Mouse (Mus musculus) midbrain, embryonic 16.5 days (tissue): ENCODE results near the gene Tut7. TPM values are rescaled to one million over a fixed set of nuclear protein-coding genes. Genes with fewer than 3 reads are reported as not detected.
A peak's percentile ranks its signal among the peaks of the same experiment; 100 is the strongest.
"Not testable (repeated sequence)": the region's sequence is repeated elsewhere in the genome, so short reads cannot be mapped to it uniquely, and the experiment has no call there.

Experiments used
- ATAC-seq: fragments of 200-750 bp; cut with Nextera tagmentation; 2 replicates; pipeline ENCODE4 v1.8.0; 2017; ENCODE audit warnings: moderate TSS enrichment
- H3K27ac ChIP-seq: fragments of 300-500 bp; sonication (generic); 2 replicates; pipeline ENCODE4 v1.5.1; 2014; ENCODE audit warnings: mild to moderate bottlenecking, low read length, mixed read lengths
- H3K27me3 ChIP-seq: fragments of 300-500 bp; sonication (generic); 2 replicates; pipeline ENCODE4 v1.6.1; 2014; ENCODE audit warnings: low read depth, low read length, mixed read lengths; ENCODE audit not compliant: control insufficient read depth, insufficient read depth
- H3K36me3 ChIP-seq: fragments of 300-500 bp; sonication (generic); 2 replicates; pipeline ENCODE4 v1.6.1; 2014; ENCODE audit warnings: mild to moderate bottlenecking, low read length, moderate library complexity, mixed read lengths; ENCODE audit not compliant: control insufficient read depth, insufficient read depth
- H3K4me1 ChIP-seq: fragments of 300-500 bp; sonication (generic); 2 replicates; pipeline ENCODE4 v1.6.1; 2014; ENCODE audit warnings: mild to moderate bottlenecking, low read length, mixed read lengths; ENCODE audit not compliant: control insufficient read depth, insufficient read depth
- H3K4me2 ChIP-seq: fragments of 300-500 bp; sonication (generic); 2 replicates; pipeline ENCODE4 v1.6.1; 2014; ENCODE audit warnings: mild to moderate bottlenecking, low read length, mixed read lengths
- H3K4me3 ChIP-seq: fragments of 300-500 bp; sonication (generic); 2 replicates; pipeline ENCODE4 v1.5.1; 2014; ENCODE audit warnings: low read depth, mild to moderate bottlenecking, low read length, moderate library complexity, mixed read lengths
- H3K9ac ChIP-seq: fragments of 300-500 bp; sonication (generic); 2 replicates; pipeline ENCODE4 v1.6.1; 2014; ENCODE audit warnings: low read depth, low read length, mixed read lengths
- H3K9me3 ChIP-seq: fragments of 300-500 bp; sonication (generic); replicated peaks from 2 replicates; pipeline ENCODE4 v1.6.1; 2014; ENCODE audit warnings: mild to moderate bottlenecking, low read length, mixed read lengths; ENCODE audit not compliant: control insufficient read depth, poor library complexity, severe bottlenecking
- WGBS: fragments of 180-500 bp; shearing (Covaris S2); extraction: QIAGEN DNeasy Blood & Tissue Kit; methylation state at CpG from one replicate; pipeline ENCODE4 v1.1.7; 2014; 5-methylcytosine and 5-hydroxymethylcytosine counted together
- polyA plus RNA-seq: library from polyadenylated mRNA; unstranded; fragments of >200 nt; fragmentation: Nextera tagmentation; extraction: Ambion mirVana; gene quantifications from 2 replicates; pipeline ENCODE4 v1.2.1, GENCODE M21; 2015

Gene Tut7
- polyA plus RNA-seq, 1 experiment from 2014 or later, result 45.0 TPM

GRCm38 (mm10) chr13:59734347-59734746 is 88.6 kb downstream of the Tut7 start:
- H3K9ac ChIP-seq, H3K27ac ChIP-seq, H3K27me3 ChIP-seq, H3K4me1 ChIP-seq, ATAC-seq, H3K9me3 ChIP-seq, H3K4me2 ChIP-seq, H3K36me3 ChIP-seq, H3K4me3 ChIP-seq: not testable (repeated sequence)
- WGBS, result 25% methylated on average over 6 of the region's 6 CpGs

DNA sequence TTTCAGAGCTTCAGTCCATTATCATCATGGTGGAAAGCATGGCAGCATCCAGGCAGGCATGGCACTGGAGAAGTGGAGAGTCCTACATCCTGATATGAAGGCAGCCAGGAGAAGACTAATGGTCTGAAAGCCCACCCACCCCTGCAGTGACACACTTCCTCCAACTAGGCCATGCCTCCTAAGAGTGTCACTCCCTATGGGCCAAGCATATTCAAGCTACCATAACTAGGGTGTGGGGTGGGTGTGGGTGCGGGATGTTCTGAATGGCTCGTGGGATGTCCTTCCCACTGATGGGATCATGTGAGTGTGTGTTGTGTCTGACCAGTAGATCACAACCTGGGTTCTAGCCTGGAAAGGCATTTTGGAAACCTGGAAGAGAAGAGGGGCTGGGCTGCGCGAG is 89.0 kb downstream of the Tut7 start:
- no peak for ATAC-seq
- 89% methylated on average over 2 of the region's 4 CpGs for WGBS
- H3K4me1 ChIP-seq, result no peaks in the 10 kb centered on the region
- no peaks in the 10 kb centered on the region for H3K36me3 ChIP-seq
- no peak overlapping the region for H3K4me2 ChIP-seq
- no peak overlapping the region for H3K9ac ChIP-seq
- H3K27me3 ChIP-seq, result no peaks in the 10 kb centered on the region
- no peak overlapping the region for H3K27ac ChIP-seq
- no peak overlapping the region for H3K4me3 ChIP-seq
- H3K9me3 ChIP-seq, result no peaks in the 10 kb centered on the region

DNA sequence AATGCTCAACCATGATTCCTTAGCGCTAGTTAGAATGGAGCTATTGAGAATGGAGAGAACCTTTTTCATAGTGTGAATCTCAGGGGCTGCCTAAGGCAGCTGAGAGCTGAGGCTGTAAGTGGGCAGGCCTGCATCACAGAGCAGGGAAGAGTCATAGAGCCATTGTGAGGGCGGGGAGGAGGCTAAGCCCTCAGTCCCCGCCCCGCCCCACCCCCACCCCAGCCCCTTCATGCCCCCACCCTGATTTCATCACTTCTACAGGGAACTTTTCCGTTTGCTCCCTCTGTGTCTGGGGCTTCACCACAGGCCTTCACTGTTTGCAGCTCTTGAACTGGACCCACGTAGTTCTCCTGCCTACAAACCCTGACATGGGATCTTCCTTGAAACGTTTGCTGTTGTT is 91.3 kb downstream of the Tut7 start, which contains the start of gene Spata31d1d:
Gene Spata31d1d (minus strand): TSS at position 101 of the 400 bp plus-strand sequence.
- no peaks in the 10 kb centered on the region for H3K9me3 ChIP-seq
- WGBS, result 35% methylated on average over 7 of the region's 7 CpGs
- no peaks in the 10 kb centered on the region for H3K4me1 ChIP-seq
- H3K4me2 ChIP-seq, result no peak within 1 kb of the TSS
- no peak for ATAC-seq
- H3K4me3 ChIP-seq, result no peak within 1 kb of the TSS
- H3K27ac ChIP-seq, result no peak within 1 kb of the TSS
- no peak within 1 kb of the TSS for H3K9ac ChIP-seq
- no peaks in the 10 kb centered on the region; the same call in 1 of the 2 replicates for H3K27me3 ChIP-seq
- H3K36me3 ChIP-seq, result no peaks in the 10 kb centered on the region

- Histone ChIP-seq H3K36me3 (no peaks in the 10 kb centered on the region), H3K4me1 (0 out of 2 replicates have a peak, but pooled peaks cover 5% of the 10 kb centered on the region), H3K9ac (no peak overlapping the region), H3K27me3 (no peaks in the 10 kb centered on the region; the same call in 1 of the 2 replicates), H3K27ac (no peak overlapping the region), H3K4me2 (no peak overlapping the region), H3K9me3 (no peaks in the 10 kb centered on the region), H3K4me3 (no peak overlapping the region)
- ATAC-seq, result peak; percentile 82
- WGBS, result 30% methylated on average over 7 of the region's 7 CpGs
Measured at GRCm38 (mm10) chr13:59728378-59729093, 94.4 kb downstream of the Tut7 start.

DNA sequence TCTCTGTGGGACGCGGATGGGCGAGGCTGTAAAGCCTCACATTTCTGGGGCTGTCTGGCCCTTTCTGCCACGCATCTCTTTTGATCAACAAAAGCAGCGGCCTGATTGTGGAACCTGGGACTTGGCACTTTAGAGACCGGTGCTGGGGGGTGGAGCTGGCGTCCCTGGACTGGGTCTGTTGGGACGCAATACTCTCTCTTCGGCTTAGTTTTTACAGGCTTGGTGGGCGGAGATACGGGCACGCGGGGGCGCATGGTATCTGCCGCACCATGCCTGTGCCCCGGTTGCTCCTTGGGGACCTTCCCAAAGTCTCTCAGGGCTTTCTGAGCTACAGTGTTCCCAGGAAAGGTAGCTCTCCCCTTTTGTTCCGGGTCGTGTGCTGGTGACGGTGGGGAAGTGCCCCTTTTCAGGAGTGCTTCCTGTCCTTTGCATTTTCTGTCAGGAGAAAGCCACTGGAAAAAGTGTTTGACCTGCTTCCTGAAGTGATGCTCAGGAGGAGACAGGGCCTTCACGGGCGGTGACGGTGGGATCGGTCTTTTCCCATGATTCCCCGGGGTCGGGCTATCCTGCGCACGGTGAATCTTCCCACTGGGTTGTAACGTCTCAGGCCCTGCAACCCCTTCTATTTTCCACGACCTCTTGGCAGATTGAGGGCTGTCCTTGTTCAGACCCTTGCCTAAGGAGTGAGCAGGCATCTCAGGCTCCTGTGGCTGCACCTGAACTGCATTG is 96.6 kb downstream of the Tut7 start:
- H3K36me3 ChIP-seq, result no peaks in the 10 kb centered on the region
- 0 out of 2 replicates have a peak, but pooled peaks cover 5% of the 10 kb centered on the region for H3K4me1 ChIP-seq
- no peaks in the 10 kb centered on the region for H3K9me3 ChIP-seq
- H3K27me3 ChIP-seq, result no peaks in the 10 kb centered on the region; the same call in 1 of the 2 replicates
- no peak overlapping the region for H3K4me3 ChIP-seq
- no peak overlapping the region for H3K9ac ChIP-seq
- 36% methylated on average over 29 of the region's 29 CpGs for WGBS
- peak overlapping the region; percentile 49 for H3K4me2 ChIP-seq
- no peak for ATAC-seq
- H3K27ac ChIP-seq, result no peak overlapping the region

GRCm38 (mm10) chr13:59722089-59722488 is 100.9 kb downstream of the Tut7 start:
- not testable (repeated sequence) for H3K4me3 ChIP-seq, H3K9me3 ChIP-seq, H3K4me2 ChIP-seq, H3K9ac ChIP-seq, H3K27ac ChIP-seq, ATAC-seq, H3K36me3 ChIP-seq, H3K27me3 ChIP-seq, H3K4me1 ChIP-seq
- WGBS, result 77% methylated on average over 1 of the region's 1 CpGs

Other genes starting within 250 kb of the Tut7 start
- gene Agtpbp1, start 237.9 kb downstream of the Tut7 start, polyA plus RNA-seq, result 73.9 and 76.0 TPM in 2 replicates
- gene Naa35, start 237.9 kb downstream of the Tut7 start, polyA plus RNA-seq, result 148 and 165 TPM in 2 replicates
- gene Golm1, start 147.3 kb downstream of the Tut7 start, polyA plus RNA-seq, result 18.4 and 27.3 TPM in 2 replicates
- gene 4921517D22Rik, start 129.0 kb downstream of the Tut7 start, polyA plus RNA-seq, result not detected in 2 replicates
- gene Spata31d1a, start 112.8 kb downstream of the Tut7 start, polyA plus RNA-seq, result 0.16 and 0.30 TPM in 2 replicates
- gene Spata31d1b, start 110.9 kb downstream of the Tut7 start, polyA plus RNA-seq, result not detected in 2 replicates
- gene Spata31d1d, start 91.4 kb downstream of the Tut7 start, polyA plus RNA-seq, result not detected in 2 replicates
- gene 1700014D04Rik, start 76.4 kb downstream of the Tut7 start, polyA plus RNA-seq, result 0.24 and 0.52 TPM in 2 replicates
- 164 and 165 TPM in 2 replicates for gene Isca1, start 53.3 kb downstream of the Tut7 start, polyA plus RNA-seq
- not detected in 2 replicates for gene Gm49354, start 40.9 kb downstream of the Tut7 start, polyA plus RNA-seq